Mouse (Mus musculus) fibroblast of lung, adult 2 months (primary cell): ENCODE measurements around the gene Gm49396.

Source experiments
- DNase-seq: peaks from one replicate; pipeline ENCODE4 v3.0.0-alpha.2; 2011; ENCODE audit warnings: low read depth

The Gm49396 gene

GRCm38 (mm10) chr7:30586455-30587020 is 23.4 kb downstream of the Gm49396 start:
- no peak for DNase-seq

GRCm38 (mm10) chr7:30587842-30588667 is 24.9 kb downstream of the Gm49396 start:
- no peak for DNase-seq

DNA sequence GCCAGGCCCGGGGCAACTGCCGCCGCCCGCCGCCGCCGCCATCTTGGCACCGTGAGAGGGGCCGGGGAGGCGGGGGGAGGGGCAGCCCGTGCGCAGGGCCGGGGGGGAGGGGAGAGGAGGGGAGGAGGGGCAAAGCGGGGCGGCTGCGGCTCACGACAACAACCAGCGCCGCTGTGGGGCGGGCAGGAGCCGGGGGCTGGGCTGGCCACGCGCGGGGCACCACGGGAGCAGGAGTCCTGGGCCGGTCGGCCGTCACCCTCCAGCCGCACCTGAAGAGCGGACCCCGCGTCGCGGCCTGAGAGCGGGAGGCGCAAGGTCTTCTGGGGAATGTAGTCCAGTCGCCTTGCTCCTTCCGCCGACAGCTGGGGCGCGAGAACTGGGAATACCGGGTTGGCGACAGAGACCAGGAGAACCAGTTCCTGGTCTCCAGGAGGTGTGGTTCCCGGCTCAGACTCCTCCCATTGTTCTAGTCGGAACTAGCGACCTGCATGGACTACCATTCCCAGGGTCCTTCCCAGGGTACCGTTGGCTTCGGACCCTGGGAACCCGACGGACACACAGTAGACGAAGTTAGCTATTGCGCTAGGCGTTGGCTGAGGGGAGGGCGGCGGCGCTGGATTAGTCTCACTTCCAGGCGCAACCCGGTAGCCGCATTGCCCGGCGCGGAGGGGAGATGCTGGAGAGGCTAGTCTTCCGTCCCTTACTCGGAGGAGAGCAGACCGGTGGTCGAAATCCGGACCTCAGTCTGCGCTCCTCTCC is 25.7 kb downstream of the Gm49396 start, which contains the start of gene Kmt2b:
Gene Kmt2b, minus strand, starts transcription at position 51 of the 759 bp plus-strand sequence.
- peak; percentile 98 for DNase-seq

- DNase-seq: peak; percentile 58
Measured at GRCm38 (mm10) chr7:30589435-30590301, 26.5 kb downstream of the Gm49396 start.

- DNase-seq: no peak
Measured at GRCm38 (mm10) chr7:30590927-30591604, 27.9 kb downstream of the Gm49396 start.

DNA sequence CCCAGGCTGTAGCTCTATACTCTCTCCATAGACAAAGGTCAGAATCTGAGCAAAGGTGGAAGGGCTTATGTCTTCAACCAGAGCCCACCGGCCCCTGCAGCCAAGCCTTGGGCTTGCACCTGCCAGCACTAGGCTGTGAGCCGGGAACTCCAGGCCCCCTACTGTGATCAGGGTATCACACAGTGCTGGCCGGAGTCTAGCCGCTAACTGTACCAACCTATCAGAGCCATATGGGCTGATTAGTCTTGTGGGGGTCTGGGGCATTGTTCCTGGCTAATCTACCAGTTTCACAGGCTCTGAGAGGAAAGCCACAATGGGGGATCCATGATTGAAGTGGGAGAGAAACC is 28.4 kb downstream of the Gm49396 start:
- no peak for DNase-seq

DNA sequence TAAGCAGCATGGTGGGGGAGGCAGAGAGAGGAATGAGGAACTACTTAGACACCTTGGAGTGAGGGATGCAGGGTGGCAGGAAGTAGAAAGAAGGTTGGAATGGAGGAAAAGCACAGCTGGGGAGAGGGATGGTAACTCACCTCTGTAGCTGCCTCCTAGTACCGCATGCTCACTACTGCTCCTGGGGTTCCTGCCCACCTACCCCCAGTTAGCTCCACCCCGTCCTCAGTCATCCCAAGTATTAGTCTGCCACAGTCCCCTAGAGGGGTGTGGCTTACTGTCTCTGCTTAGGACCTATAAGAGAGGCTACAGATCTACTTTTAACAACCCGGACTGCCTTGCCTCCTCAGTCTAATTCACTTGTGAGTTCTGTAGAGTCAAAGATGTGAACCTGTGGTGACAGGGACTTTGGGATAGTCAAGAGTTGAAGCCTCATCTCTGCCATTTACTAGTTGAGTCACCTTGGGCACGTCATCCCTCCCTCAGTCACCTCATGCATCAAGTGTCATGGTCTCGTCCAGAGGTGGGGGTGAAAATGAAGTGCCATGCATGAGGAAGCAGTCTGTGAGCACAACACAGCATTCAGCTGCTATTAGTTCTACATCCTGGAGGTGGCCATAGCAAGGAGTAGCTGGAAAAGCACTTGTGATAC is 29.8 kb downstream of the Gm49396 start:
- no peak for DNase-seq

- DNase-seq: no peak
Measured at GRCm38 (mm10) chr7:30593579-30594509, 30.7 kb downstream of the Gm49396 start.

DNA sequence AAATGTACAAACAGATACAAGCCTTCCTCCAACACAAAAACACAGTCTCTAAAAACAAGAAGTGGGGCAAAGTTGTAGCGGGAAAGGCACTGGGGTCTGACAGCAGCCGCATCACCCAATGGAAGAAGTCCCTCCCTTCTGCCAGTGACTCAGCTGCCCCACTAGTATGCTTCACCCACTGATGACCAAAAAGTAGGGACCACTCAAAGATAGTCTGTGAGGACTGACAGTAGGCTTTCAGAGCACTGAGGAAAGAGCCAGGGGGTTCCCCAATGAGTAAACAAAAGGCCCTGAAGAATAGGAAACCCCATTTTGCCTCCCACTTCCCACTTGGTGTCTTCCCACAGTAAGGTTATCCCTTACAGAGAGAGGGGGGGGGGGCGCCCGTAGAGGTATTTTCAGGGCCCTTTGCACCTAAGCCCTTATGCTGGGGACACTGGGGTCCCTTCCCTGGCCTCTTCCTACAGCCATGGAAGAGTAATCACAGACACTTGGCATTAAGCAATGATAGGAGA is 31.4 kb downstream of the Gm49396 start:
- DNase-seq: no peak

DNA sequence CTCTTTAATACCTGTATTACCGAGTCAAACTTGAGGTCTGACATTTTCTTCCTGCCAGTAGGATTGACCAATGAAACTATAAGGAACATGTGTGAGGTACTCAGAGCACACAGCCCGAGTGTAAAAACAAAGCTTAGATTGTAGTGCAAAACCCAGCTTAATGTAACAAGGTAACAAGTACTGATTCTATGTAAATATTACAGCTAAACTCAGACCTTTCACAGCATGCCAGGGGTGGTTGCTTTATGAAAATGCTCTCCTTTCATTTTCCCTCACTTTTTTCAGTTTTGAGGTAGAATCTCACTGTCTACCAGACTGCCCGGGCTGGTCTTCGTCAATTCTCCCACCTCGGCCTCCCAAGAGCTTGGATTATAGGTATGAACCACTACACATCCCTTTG is 32.9 kb downstream of the Gm49396 start:
- DNase-seq: no peak

DNA sequence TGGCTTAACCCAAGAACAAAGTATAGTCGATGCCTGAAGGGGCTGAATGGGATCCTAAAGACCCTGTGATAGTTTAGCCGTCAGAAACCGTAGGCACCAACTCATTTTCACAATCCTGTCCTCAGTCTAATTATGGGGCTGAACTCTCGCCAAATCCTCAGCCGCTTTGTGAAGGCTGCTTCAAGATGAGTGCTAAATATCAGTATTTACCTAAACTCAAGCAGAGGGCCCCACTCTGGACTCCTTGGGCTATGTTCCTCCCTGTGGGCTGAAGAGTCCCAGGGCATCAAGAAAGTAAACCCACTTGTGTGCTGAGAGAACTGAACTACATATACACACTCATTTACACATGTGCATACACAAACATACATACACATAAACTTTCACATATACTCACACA is 33.7 kb downstream of the Gm49396 start:
- DNase-seq: no peak

DNA sequence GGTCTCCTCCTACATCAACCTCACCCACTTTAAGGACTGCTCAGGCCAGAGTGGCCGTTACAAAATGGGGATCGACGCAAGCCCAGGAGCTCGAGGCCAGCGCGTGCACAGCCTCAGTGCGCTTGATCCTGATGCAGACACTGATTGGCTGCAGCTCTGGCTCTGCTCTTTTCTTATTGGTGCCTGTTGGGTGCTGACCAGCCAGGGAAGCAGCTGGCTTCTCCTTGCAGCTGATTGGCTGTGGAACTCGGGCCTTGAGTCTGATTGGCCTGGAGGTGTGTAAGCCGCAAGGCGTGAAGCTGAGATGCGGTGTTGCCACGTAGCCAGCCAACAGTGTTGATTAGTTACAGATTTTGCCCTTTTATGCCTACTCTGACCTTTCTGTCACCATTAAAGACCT is 35.6 kb downstream of the Gm49396 start, which contains the start of gene Zbtb32:
Gene Zbtb32, minus strand, starts transcription at position 124 of the 400 bp plus-strand sequence.
- no peak for DNase-seq

DNA sequence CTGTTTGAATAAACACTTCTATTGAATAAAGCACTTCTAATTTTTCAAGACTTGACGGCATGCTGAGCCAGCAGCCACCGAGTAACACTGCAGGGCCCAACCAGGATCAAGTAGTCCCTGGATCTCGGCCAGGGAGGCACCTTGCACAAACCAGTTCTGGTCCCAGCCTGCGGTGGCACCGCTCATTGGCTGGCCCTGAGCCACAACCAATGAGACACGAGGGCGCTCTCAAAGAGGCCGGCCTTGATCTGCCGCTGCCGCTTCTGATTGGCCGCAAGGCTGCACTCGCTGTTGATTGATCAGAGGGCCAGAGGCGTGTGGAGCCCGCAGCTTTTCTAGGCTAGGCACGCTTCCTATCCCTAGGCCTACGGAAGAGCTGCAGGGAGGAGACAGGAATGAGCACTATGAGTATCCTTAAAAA is 36.8 kb downstream of the Gm49396 start:
- no peak for DNase-seq

DNA sequence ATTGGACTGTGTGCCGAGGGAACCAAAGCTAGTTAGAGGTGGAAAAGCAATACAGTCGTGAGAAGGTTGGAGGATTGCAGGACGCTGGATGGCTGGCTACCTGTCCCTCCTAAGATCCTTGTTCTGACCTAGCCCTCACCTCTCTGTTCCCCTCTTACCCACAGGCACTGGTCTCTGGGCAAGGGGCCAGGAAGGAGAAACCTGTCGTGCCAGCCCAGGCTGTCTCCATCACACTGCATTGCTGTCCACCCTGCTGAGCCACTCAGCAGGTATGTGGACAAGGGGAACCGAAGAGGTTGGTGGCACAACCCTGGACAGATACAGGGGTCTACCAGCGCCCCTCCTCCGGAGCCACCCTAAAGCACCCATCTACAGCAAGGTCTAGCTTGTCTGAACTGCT is 37.5 kb downstream of the Gm49396 start:
- no peak for DNase-seq

- DNase-seq: no peak
Measured at GRCm38 (mm10) chr7:30602583-30602982, 39.4 kb downstream of the Gm49396 start.

DNA sequence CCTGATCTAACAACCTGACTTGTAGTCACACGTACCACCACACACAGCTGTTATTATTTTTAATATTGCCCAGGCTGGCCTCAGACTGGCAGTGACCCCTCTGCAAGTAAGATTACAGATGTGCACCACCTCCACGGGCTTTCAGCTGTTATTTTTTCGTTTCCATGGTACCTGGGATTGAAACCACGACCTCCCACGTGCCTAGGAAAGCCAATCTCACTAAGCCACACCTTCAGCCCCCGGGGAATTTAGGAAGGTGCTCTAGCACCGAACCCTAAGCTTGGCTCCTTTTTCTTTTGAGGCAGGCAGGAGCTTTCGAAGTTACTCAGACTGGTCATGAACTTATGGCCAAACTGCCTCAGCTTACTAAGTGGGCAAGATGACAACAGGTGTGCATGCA is 41.3 kb downstream of the Gm49396 start:
- DNase-seq: no peak

DNA sequence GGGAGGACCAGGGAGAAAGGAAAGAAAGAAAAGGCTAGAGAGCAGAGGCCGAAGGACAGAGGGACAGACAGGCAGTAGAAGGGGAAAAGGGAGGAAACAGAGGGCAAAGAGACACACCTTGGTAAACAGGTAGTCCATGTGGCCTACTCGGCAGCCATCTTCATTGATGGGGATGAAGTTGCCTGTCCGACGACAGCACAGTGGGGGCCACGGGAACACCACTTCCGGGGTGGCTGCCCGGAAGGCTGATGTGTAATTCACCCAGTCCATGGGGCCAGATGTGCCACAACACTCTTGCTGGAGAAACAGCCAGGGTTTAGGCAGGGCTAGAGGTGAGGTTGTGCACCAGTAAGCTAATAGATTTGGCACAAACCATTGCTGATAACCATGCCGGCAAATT is 41.8 kb downstream of the Gm49396 start:
- DNase-seq: no peak

DNA sequence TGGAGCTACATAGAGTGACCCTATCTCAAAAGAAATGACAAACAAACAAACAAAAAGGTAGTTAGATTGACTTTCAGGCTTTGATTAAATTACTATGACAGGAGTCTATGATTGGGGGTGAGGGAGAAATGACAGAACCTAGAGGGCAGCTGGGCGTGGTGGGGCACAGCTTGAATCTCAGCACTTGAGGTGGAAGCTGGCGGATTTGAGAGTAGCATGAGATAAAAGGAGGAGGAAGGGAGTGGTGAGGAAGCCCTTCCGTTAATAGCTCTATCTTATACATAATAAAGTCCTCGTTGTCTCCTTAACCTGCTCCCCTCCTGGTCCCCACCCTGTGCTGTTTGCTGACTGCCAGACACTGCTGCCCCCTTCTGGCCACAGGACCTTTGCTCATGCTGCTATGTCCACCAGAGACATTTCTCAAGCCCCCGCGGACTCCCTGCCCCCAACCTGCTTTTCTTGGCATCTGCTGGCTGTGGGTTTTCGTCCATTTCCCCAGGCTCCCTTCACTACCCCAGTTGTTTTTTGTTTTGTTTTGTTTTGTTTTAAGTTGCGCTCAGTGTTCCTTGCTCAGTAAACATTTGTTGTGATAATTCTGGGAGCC is 44.7 kb downstream of the Gm49396 start:
- DNase-seq: no peak

GRCm38 (mm10) chr7:30608476-30608875 is 45.3 kb downstream of the Gm49396 start:
- DNase-seq: no peak
